Mouse (Mus musculus) left cerebral cortex, adult 11 months (tissue): ENCODE results near the gene Sptlc3.
A peak's percentile ranks its signal among the peaks of the same experiment; 100 is the strongest.

Experiments
- DNase-seq: peaks from one replicate; pipeline ENCODE4 v3.0.0; 2022; ENCODE audit warnings: low spot score

Sptlc3 gene

GRCm38 (mm10) chr2:139493836-139494235 is at the start of gene Sptlc3:
TSS of gene Sptlc3 (plus strand) at chr2:139493913.
- DNase-seq = no peak

- no peak for DNase-seq
Observed at GRCm38 (mm10) chr2:139467726-139468125, 26.0 kb upstream of the Sptlc3 start.

GRCm38 (mm10) chr2:139488708-139489107 is 5.0 kb upstream of the Sptlc3 start:
- DNase-seq = no peak

- DNase-seq = no peak
Observed at GRCm38 (mm10) chr2:139494629-139495028, 916 bp downstream of the Sptlc3 start.

GRCm38 (mm10) chr2:139561966-139562505 is 68.3 kb downstream of the Sptlc3 start:
- no peak for DNase-seq

- no peak for DNase-seq
Observed at GRCm38 (mm10) chr2:139579280-139579679, 85.6 kb downstream of the Sptlc3 start.

GRCm38 (mm10) chr2:139582766-139583165 is 89.1 kb downstream of the Sptlc3 start:
- DNase-seq = no peak

GRCm38 (mm10) chr2:139587660-139588200 is 94.0 kb downstream of the Sptlc3 start:
- DNase-seq = no peak

GRCm38 (mm10) chr2:139589905-139590304 is 96.2 kb downstream of the Sptlc3 start:
- DNase-seq = no peak

- DNase-seq = peak; percentile 32
Observed at GRCm38 (mm10) chr2:139590888-139591698, 97.4 kb downstream of the Sptlc3 start.

GRCm38 (mm10) chr2:139592109-139592508 is 98.4 kb downstream of the Sptlc3 start:
- DNase-seq = no peak

GRCm38 (mm10) chr2:139597229-139597628 is 103.5 kb downstream of the Sptlc3 start:
- DNase-seq = no peak

GRCm38 (mm10) chr2:139601543-139602194 is 108.0 kb downstream of the Sptlc3 start:
- no peak for DNase-seq

GRCm38 (mm10) chr2:139608167-139608566 is 114.5 kb downstream of the Sptlc3 start:
- no peak for DNase-seq

GRCm38 (mm10) chr2:139608810-139609209 is 115.1 kb downstream of the Sptlc3 start:
- no peak for DNase-seq

- no peak for DNase-seq
Observed at GRCm38 (mm10) chr2:139609231-139609630, 115.5 kb downstream of the Sptlc3 start.

- DNase-seq = no peak
Observed at GRCm38 (mm10) chr2:139609662-139610291, 116.1 kb downstream of the Sptlc3 start.

- no peak for DNase-seq
Observed at GRCm38 (mm10) chr2:139612410-139613107, 118.8 kb downstream of the Sptlc3 start.

GRCm38 (mm10) chr2:139626496-139626895 is 132.8 kb downstream of the Sptlc3 start:
- DNase-seq = no peak

- DNase-seq = no peak
Observed at GRCm38 (mm10) chr2:139628731-139629130, 135.0 kb downstream of the Sptlc3 start.

GRCm38 (mm10) chr2:139629653-139630052 is 135.9 kb downstream of the Sptlc3 start:
- DNase-seq = no peak

GRCm38 (mm10) chr2:139634506-139634905 is 140.8 kb downstream of the Sptlc3 start:
- no peak for DNase-seq
